Mouse (Mus musculus) limb, embryonic 13.5 days (tissue): Measurements from ENCODE around the gene Slc25a22. TPM values are rescaled to one million over a fixed set of nuclear protein-coding genes. Genes with fewer than 3 reads are reported as not detected.
A peak's percentile ranks its signal among the peaks of the same experiment; 100 is the strongest.

Experiments used
- ATAC-seq: fragments of 200-750 bp; cut with Nextera tagmentation; 2 replicates; pipeline ENCODE4 v1.8.0; 2017; ENCODE audit warnings: low read depth, moderate number of reproducible peaks, moderate TSS enrichment; ENCODE audit not compliant: low FRiP score
- H3K27ac ChIP-seq: fragments of 300-500 bp; sonication (generic); 2 replicates; pipeline ENCODE4 v1.5.1; 2015; ENCODE audit warnings: inconsistent platforms, mild to moderate bottlenecking, moderate library complexity
- H3K27me3 ChIP-seq: fragments of 300-500 bp; sonication (generic); 2 replicates; pipeline ENCODE4 v1.6.1; 2015; ENCODE audit warnings: mild to moderate bottlenecking, inconsistent platforms
- H3K36me3 ChIP-seq: fragments of 300-500 bp; sonication (generic); 2 replicates; pipeline ENCODE4 v1.6.1; 2015; ENCODE audit warnings: inconsistent platforms, mild to moderate bottlenecking, moderate library complexity
- H3K4me1 ChIP-seq: fragments of 300-500 bp; sonication (generic); 2 replicates; pipeline ENCODE4 v1.6.1; 2015; ENCODE audit warnings: inconsistent platforms
- H3K4me2 ChIP-seq: fragments of 300-500 bp; sonication (generic); replicated peaks from 2 replicates; pipeline ENCODE4 v1.6.1; 2015; ENCODE audit warnings: inconsistent platforms, mild to moderate bottlenecking, moderate library complexity
- H3K4me3 ChIP-seq: fragments of 300-500 bp; sonication (generic); 2 replicates; pipeline ENCODE4 v1.5.1; 2015; ENCODE audit warnings: moderate library complexity, mild to moderate bottlenecking, inconsistent platforms
- H3K9ac ChIP-seq: fragments of 300-500 bp; sonication (generic); 2 replicates; pipeline ENCODE4 v1.6.1; 2015; ENCODE audit warnings: mild to moderate bottlenecking, inconsistent platforms
- H3K9me3 ChIP-seq: fragments of 300-500 bp; sonication (generic); 2 replicates; pipeline ENCODE4 v1.6.1; 2016; ENCODE audit warnings: inconsistent platforms
- WGBS: fragments of 180-500 bp; shearing (Covaris S2); methylation state at CpG from one replicate; pipeline ENCODE4 v1.1.7; 2015; 5-methylcytosine and 5-hydroxymethylcytosine counted together
- polyA plus RNA-seq: library from polyadenylated mRNA; unstranded; fragments of >200 nt; fragmentation: Nextera tagmentation; extraction: Ambion mirVana; gene quantifications from 2 replicates; pipeline ENCODE4 v1.2.1, GENCODE M21; 2015

The Slc25a22 gene
- polyA plus RNA-seq, 1 experiment from 2014 or later, result 39.3 TPM

GRCm38 (mm10) chr7:141439140-141439679 lies 1.5 kb upstream of the Slc25a22 start:
- Histone ChIP-seq H3K27ac (no peak overlapping the region), H3K36me3 (peaks cover 44% of the 10 kb centered on the region), H3K9me3 (no peaks in the 10 kb centered on the region), H3K9ac (0 out of 2 replicates have a peak overlapping the region, but pooled peaks have one; percentile 35), H3K27me3 (no peaks in the 10 kb centered on the region), H3K4me2 (no peak overlapping the region), H3K4me3 (no peak overlapping the region), H3K4me1 (peaks cover 57% of the 10 kb centered on the region)
- WGBS, result 91% methylated on average over 10 of the region's 10 CpGs
- no peak for ATAC-seq

DNA sequence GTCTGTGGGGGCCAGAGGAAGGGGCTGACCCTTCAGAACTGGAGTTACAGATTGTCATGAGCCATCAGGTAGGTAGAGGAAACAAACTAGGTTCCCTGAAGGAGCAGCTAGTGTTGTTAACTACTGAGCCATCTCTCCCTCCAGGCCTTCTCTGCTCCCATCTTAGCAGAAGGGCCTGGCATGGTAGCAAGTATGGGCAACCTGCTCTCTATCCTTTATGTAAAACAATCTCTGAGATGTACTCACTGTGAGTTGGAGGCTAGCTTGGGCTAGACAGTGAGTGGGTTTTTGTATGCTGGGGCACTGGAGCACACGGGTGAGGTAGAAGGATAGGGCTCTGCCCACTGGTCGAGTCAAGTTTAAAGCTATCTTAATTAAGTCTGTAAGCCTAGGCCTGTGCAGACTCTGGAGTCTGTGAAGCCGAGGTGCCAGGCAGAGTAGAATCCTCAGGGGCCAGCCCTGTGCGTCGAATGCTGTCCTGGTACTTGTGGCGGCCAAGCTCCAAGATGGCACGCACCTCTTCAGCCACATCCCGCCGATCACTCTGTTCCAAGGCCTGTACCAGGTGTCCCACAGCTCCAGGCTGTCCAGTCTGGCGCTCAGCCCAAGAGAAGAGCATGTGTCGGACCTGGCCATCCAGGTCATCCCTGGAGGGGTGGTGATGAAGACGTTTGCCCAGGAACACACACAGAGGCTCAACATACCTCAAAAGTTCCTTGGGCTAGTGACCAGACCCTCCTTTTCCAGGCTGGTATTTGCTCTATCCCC lies 693 bp upstream of the Slc25a22 start:
- H3K36me3 ChIP-seq, result peaks cover 50% of the 10 kb centered on the region

GRCm38 (mm10) chr7:141436523-141436892 lies 1.2 kb downstream of the Slc25a22 start:
- no peak overlapping the region; the same call in 1 of the 2 replicates for H3K27ac ChIP-seq
- ATAC-seq, result no peak
- peaks cover 60% of the 10 kb centered on the region for H3K36me3 ChIP-seq
- H3K27me3 ChIP-seq, result no peaks in the 10 kb centered on the region
- 76% methylated on average over 2 of the region's 2 CpGs for WGBS
- peaks cover 45% of the 10 kb centered on the region for H3K4me1 ChIP-seq
- no peaks in the 10 kb centered on the region for H3K9me3 ChIP-seq
- peak overlapping the region; percentile 90 for H3K4me2 ChIP-seq
- peak overlapping the region; percentile 61 for H3K4me3 ChIP-seq
- H3K9ac ChIP-seq, result peak overlapping the region; percentile 85

More for the DNA sequence above, 693 bp upstream of the Slc25a22 start:
- peak overlapping the region; percentile 35; the same call in 1 of the 2 replicates for H3K9ac ChIP-seq
- H3K27ac ChIP-seq, result no peak overlapping the region
- H3K9me3 ChIP-seq, result no peaks in the 10 kb centered on the region
- ATAC-seq, result no peak
- peaks cover 60% of the 10 kb centered on the region for H3K4me1 ChIP-seq
- H3K27me3 ChIP-seq, result no peaks in the 10 kb centered on the region
- H3K4me3 ChIP-seq, result no peak overlapping the region
- 91% methylated on average over 12 of the region's 12 CpGs for WGBS
- no peak overlapping the region for H3K4me2 ChIP-seq

GRCm38 (mm10) chr7:141435856-141436522 lies 1.7 kb downstream of the Slc25a22 start:
- Histone ChIP-seq H3K4me2 (peak overlapping the region; percentile 90), H3K27ac (no peak overlapping the region), H3K36me3 (peaks cover 60% of the 10 kb centered on the region), H3K9me3 (no peaks in the 10 kb centered on the region), H3K4me3 (peak overlapping the region; percentile 61), H3K9ac (no peak overlapping the region), H3K4me1 (peaks cover 43% of the 10 kb centered on the region), H3K27me3 (no peaks in the 10 kb centered on the region)
- WGBS, result 81% methylated on average over 9 of the region's 9 CpGs
- ATAC-seq, result no peak

GRCm38 (mm10) chr7:141435129-141435855 lies 2.4 kb downstream of the Slc25a22 start:
- Histone ChIP-seq H3K9ac (peak overlapping the region; percentile 72), H3K4me1 (peaks cover 40% of the 10 kb centered on the region), H3K27ac (0 out of 2 replicates have a peak overlapping the region, but pooled peaks have one; percentile 3), H3K9me3 (no peaks in the 10 kb centered on the region), H3K27me3 (no peaks in the 10 kb centered on the region), H3K4me3 (peak overlapping the region; percentile 55), H3K36me3 (peaks cover 60% of the 10 kb centered on the region), H3K4me2 (peak overlapping the region; percentile 90)
- WGBS, result 6% methylated on average over 17 of the region's 17 CpGs
- no peak for ATAC-seq

GRCm38 (mm10) chr7:141434464-141434863 lies 3.2 kb downstream of the Slc25a22 start:
- Histone ChIP-seq H3K36me3 (peaks cover 56% of the 10 kb centered on the region), H3K9ac (peak overlapping the region; percentile 72), H3K4me3 (peak overlapping the region; percentile 55), H3K27ac (0 out of 2 replicates have a peak overlapping the region, but pooled peaks have one; percentile 3), H3K4me2 (peak overlapping the region; percentile 90), H3K27me3 (no peaks in the 10 kb centered on the region), H3K9me3 (no peaks in the 10 kb centered on the region), H3K4me1 (peaks cover 48% of the 10 kb centered on the region)
- WGBS, result 11% methylated on average over 8 of the region's 8 CpGs
- ATAC-seq, result no peak

DNA sequence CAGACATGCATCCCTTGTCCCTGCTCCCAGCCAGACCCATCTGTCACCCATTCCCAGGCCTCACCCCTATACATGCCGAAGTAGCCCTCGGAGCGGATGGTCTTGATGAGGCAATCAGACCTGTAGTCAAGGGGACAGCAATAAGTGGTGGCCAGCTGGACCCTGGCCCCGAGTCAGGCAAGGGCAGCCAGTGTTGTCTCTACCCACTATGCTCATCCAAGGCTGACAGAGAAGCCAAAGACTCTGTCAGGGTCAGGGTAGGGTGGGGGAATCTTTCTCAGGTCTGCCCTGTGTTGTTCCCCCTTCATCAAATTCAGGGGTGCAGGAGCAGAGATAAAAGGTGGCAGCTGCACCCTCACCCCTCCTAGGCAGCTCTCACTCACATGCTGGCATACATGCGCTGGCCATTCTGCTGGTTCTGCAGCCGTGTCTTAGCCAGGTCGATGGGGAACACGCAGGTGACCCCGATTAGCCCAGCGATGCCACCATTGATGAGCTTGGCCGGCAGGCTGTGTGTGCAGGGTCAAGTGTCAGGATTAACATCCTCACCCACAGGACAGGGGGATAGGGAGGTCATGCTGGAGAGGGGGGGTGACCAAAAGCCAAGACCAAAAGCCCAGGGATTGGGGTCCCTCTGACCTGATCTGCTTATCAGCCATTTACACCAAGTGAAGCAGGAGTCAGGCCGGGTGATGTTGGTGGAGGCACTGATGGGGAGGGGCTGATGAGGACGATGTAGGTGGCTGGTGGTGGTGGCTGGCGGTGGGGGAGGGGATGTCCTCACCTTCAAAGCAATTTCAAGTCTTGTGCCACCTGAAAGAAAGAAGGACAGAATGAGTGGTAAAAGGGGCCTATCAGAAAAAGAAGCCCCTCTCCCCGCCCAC lies 3.9 kb downstream of the Slc25a22 start:
- peaks cover 49% of the 10 kb centered on the region for H3K36me3 ChIP-seq
- no peaks in the 10 kb centered on the region for H3K27me3 ChIP-seq
- peak overlapping the region; percentile 90 for H3K4me2 ChIP-seq
- H3K27ac ChIP-seq, result no peak overlapping the region
- 72% methylated on average over 15 of the region's 15 CpGs for WGBS
- ATAC-seq, result no peak
- peak overlapping the region; percentile 55 for H3K4me3 ChIP-seq
- H3K4me1 ChIP-seq, result peaks cover 55% of the 10 kb centered on the region
- H3K9me3 ChIP-seq, result no peaks in the 10 kb centered on the region
- H3K9ac ChIP-seq, result peak overlapping the region; percentile 72

- no peaks in the 10 kb centered on the region for H3K9me3 ChIP-seq
- WGBS, result 85% methylated on average over 6 of the region's 6 CpGs
- peaks cover 40% of the 10 kb centered on the region for H3K36me3 ChIP-seq
- H3K4me1 ChIP-seq, result peaks cover 60% of the 10 kb centered on the region
- peak overlapping the region; percentile 90; the same call in 1 of the 2 replicates for H3K4me2 ChIP-seq
- no peaks in the 10 kb centered on the region for H3K27me3 ChIP-seq
- no peak overlapping the region for H3K4me3 ChIP-seq
- peak overlapping the region; percentile 72 for H3K9ac ChIP-seq
- H3K27ac ChIP-seq, result no peak overlapping the region
- no peak for ATAC-seq
Observed at GRCm38 (mm10) chr7:141432741-141433516, 4.8 kb downstream of the Slc25a22 start.

- Histone ChIP-seq H3K27ac (no peak overlapping the region), H3K4me1 (peaks cover 60% of the 10 kb centered on the region), H3K9ac (no peak overlapping the region), H3K4me3 (no peak overlapping the region), H3K4me2 (no peak overlapping the region), H3K9me3 (no peaks in the 10 kb centered on the region), H3K27me3 (no peaks in the 10 kb centered on the region), H3K36me3 (peaks cover 40% of the 10 kb centered on the region)
- no peak for ATAC-seq
- WGBS, result 81% methylated on average over 8 of the region's 8 CpGs
Observed at GRCm38 (mm10) chr7:141432186-141432611, 5.5 kb downstream of the Slc25a22 start.

DNA sequence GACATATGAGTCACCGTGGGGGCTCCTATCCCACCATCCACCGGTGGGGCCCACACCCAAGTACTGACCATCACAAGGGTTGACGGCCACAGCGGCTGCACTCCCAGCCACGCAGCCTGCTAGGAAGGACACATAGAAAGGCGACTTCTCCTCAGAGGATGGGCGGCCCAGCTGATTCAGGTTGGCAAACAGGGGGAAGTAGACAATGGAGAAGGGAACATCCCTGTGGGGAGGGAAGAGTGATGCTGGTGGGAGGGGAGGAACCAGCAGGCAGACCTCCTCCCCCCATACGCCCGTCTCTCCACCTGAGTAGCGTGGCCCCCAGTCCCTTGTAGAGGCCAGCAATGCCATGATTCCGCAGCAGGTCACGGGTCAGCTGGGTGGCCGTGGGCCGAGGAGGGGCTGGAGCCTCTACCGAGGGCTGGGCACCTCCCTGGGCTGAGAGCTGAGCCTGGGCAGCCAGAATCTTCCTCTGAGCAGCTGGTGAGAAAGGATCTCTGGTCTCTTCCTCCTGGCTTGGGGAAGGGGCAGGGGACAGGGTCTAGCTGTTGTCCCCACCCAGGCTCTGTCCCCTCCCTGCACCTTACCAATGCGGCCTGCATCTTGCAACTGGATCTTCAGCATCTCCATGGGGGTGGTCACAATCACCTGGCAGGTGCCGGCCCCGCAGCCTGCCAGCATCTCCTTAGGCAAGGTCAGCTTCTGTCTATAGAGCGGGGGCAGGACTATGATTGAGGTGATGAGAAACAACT lies 6.1 kb downstream of the Slc25a22 start:
- 91% methylated on average over 19 of the region's 19 CpGs for WGBS
- H3K36me3 ChIP-seq, result peaks cover 40% of the 10 kb centered on the region
- H3K4me2 ChIP-seq, result no peak overlapping the region
- no peak overlapping the region for H3K4me3 ChIP-seq
- ATAC-seq, result no peak
- no peak overlapping the region for H3K27ac ChIP-seq
- H3K4me1 ChIP-seq, result peaks cover 55% of the 10 kb centered on the region
- no peak overlapping the region for H3K9ac ChIP-seq
- no peaks in the 10 kb centered on the region for H3K27me3 ChIP-seq
- H3K9me3 ChIP-seq, result no peaks in the 10 kb centered on the region
